Mouse (Mus musculus) cerebellum, postnatal 36 days (tissue): ENCODE measurements around the gene Wdr31.
A peak's percentile ranks its signal among the peaks of the same experiment; 100 is the strongest.

Experiments used
- DNase-seq, 2 experiments: peaks; one replicate each; pipeline ENCODE4 v3.0.0; 2021 to 2022; ENCODE audit warnings: mixed read lengths in 2 of 2

Wdr31 gene

DNA sequence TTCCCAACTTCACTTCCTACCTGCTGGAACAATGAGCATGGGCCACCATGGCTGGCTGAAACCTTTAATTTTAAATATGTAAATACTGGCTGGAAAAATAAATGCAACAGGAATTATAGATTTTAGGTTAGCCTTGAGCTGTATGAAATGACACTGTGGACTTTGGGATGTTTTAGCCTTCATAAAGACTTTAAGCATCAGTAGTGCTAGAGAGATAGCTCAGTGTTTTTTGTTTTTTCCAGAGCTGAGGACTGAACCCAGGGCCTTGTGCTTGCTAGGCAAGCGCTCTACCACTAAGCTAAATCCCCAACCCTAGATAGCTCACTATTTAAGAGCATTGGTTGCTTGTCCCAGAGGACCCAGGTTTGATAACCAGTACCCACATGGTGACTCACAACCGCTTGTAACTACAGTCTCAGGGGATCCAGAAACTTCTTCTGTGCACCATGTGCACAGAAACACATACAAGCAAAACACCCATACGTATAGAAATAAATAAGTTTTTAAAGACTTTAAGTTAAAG lies 33.4 kb downstream of the Wdr31 start:
- DNase-seq, result no peak

DNA sequence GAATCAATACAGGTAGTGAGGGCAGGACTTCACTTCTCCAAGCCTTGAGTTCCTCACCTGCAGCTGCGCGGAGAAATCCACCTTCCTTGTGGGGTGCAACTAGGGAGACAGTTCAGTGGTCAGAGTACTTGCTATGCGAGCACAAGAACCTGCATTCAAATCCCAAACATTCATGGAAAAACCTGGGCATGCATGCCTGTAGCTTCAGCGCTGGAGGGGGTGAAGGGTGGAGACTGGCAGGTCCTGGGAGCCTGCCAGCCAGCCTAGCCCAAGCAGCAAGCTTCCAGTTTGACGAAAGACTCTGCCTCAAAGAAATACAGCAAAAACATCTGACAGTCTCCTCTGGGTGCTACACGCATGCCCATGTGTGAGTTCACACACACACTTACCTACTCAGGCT lies 35.6 kb downstream of the Wdr31 start, which contains the start of gene Rnf183:
Gene Rnf183 (minus strand): TSS at position 172 of the 400 bp plus-strand sequence.
- DNase-seq, result no peak

DNA sequence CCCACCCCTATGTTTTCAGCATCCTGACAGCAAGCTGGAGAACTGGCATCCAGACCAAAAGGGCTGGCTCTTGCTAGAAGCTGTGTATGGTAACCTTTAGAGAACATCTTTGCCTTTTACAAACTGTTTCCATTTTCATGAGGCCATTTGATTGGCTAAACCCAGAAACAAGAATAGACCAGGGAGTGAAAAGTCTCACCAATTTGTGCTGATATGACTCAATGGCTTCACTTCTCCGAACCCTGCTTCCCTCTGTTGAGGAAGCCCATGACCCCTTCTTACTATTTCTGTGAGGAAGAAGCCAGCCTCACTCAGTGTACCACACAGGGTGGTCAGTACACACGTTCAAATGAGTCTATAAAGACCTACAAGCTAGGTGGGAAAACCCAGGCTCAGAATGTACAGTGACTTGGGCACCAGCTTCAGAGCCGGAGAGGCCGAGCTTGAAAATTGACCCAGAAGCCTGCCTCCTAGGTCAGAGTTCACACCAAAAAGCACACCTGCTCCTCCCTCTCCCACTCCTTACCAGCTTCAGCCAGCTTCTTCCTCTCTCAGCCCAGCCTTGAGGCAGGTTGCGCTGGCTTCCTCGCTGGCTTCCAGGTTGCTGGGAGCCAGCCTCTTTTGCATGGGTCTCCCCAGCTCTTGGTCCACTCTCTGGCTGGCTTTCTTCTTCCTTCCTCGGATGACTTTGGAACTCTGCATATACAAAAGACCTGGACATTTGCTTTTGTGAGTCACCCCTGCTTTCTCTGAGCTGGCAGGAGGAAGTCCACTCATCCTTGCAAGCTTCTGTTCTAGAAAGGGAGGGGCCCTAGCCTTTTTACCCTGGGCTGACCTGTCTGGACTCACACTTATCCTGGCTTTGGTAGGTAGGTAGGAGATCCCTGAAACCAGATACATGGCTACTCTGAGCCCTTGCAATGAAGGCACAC lies 36.5 kb downstream of the Wdr31 start:
- no peak for DNase-seq

DNA sequence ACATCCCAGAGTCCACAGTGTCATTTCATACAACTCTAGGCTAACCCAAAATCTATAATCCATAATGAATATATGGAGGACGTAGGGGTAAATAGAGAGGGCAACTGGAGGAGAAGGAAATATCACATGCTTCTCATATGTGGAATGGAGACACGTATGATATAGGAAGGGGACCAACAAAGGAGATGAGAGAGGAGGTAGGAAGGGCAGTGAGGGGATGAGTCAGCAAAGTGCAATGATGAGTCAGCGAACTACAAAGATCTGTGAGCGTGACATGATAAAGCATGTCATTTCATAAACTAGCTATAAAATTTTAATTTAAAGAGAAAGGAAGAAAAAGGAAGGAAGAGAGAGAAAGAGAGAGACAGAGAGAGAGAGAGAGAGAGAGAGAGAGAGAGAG lies 39.2 kb downstream of the Wdr31 start:
- no peak for DNase-seq

DNA sequence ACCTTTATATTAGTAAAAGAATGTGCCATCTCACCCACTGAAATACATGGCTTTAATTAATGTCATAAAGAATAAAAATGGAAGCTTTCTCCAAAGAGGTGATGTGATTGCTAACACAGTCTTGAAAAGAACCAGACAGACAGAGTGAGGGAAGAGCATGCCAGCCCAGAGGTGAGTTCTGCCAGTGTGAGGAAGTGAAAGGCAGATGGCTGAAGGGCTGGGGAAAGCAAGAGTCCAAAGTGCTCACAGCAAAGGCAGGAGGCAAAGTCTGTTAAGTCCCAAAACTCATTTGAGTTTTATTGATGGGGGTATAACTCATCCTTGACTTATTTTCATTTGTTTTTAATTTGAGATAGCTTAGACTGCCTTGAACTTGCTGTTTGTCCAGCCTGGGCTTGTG lies 40.0 kb downstream of the Wdr31 start:
- DNase-seq, result no peak

DNA sequence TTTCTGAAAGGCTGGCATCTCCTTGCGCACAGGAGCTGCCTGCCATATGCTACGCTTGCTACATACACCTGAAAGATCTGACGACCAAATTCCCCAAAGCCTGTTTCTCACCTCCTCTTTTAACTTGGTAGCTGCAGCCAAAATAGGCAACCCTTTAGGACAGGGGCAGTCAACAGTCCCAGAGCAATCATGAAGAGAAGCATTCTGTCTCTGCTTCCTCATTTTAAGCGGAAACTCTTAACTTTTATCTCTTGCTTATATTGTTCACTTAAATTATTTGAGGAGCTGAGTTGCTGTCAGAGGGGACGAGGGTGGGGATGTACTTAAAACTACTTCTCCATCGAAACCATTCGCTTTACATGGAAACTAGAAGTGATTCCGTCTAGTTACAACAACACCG lies 41.1 kb downstream of the Wdr31 start:
- no peak for DNase-seq

DNA sequence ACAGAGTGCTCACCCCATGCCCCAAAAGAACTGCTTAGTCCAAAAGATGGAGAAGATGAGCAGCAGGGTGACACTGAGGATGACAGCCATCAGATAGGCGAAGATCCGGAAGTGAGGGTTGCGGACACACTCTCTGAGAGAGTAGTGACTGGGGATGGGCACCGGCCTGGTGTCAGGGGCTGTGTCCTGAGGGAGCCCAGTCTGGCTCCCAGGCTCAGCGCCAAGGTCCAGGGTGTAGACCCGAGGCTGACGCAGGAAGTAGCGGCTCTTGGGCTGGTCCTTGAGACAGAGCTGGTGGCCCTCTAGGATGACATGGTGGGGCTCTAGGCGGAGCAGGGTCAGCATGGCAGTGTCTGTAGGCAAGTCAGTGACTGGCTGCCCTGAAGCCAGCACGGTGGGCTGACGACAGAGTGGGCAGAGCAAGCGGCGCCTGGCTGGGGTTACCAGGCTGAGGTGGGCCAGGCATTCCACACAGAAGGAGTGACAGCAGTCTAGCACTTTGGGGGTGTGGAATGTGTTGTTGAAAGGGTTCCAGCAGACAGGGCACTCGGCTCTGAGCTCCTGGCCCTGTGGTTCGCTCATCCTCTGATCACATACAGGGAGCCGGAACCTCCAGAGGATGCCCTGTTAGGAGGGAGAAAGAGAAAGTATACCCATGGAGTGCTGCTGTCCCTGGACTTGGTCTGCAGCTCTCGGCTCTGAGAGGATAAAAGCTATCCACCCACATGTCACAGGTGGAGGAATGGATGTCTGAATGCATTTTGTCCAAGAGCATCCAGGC lies 42.5 kb downstream of the Wdr31 start:
- DNase-seq, result peak in 1 of 2 experiments; percentile 11

DNA sequence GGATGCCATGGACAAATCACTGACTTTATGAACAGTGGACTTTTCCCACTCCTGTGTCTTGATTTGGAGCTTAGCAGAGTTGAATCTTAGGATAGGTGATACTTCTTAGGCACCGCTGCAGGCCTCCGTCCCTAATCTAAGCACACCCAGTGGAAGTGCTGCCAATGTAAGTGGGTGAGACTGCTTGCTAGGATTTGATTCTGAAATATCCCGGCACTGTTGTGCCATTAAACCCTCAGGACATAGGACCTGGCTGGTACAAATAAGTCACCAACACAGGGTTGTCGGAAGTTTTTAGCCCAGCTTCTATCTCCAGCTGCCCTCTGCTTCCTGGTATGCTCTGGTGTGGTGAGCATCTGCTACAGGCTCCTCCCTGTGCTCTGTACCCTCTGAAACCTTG lies 44.8 kb downstream of the Wdr31 start:
- DNase-seq, result no peak

DNA sequence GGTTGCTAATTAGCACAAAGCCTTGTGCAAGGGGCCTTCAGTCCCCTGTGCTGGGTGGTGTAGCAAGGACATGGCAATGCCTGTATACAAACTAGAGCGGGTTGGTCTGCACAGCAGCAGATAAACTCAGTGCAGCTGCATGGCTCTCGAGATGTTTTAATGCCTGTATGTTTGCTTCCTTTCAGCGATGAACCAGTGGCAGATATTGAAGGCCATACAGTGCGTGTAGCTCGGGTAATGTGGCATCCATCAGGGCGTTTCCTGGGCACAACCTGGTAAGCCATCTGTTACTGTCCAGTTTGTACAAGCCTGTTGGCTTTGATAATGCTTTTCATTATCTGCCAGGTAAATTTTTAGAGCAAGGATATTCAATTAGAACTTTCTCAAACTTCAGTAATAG lies 51.6 kb downstream of the Wdr31 start:
- peak; percentile 59 to 66 for DNase-seq

DNA sequence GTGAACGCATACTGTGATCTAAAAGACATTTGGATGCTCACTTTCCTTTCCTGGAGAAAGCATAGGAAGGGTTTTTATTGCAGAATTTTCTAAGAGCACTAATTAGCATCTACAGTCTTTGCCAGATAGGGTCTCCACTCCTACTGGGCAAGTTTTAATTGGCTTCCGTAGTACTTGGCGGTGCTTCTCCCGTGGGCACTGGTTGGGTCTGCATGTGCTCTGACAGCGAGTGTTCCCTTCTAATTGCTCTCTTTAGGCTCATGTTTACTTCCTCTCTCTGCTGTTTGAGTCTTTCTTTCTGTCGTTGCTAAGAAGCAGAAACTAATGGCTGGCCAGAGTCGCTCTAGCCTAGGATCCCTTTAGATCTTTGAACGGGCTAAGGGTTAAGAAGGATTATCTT lies 52.2 kb downstream of the Wdr31 start:
- DNase-seq, result no peak

DNA sequence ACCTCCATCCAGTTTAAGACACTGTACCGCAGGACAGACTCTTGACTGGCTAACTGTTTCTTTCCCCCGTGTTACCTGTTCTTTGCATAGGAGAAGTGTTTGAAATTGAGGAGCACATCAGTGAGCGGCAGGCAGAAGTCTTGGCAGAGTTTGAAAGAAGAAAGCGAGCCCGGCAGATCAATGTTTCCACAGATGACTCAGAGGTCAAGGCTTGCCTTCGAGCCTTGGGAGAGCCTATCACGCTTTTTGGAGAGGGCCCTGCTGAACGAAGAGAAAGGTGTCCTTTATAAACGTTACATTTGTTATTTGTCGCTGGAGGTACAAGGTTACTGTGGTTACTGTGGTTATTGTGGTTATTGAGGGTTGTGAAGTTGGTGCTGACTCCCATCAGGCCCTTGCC lies 59.1 kb downstream of the Wdr31 start:
- no peak for DNase-seq

DNA sequence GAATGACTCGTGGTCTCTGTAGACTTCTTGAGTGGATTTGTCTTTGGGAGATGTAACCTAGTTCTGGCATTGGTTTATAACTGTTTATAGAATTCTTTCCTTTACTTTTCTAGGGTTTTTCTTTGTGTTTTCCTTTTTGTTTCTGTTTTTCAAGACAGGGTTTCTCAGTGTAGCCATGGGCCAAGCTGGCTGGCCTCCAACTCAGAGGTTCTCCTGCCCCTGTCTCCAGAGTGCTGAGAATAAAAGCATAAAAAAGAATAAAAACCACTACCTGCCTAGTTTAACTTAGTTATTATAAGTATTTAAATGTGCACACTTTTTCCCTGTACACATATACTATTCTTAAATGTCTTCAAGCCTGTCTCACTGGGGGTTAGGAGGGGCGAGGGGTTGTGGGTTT lies 60.4 kb downstream of the Wdr31 start:
- no peak for DNase-seq

DNA sequence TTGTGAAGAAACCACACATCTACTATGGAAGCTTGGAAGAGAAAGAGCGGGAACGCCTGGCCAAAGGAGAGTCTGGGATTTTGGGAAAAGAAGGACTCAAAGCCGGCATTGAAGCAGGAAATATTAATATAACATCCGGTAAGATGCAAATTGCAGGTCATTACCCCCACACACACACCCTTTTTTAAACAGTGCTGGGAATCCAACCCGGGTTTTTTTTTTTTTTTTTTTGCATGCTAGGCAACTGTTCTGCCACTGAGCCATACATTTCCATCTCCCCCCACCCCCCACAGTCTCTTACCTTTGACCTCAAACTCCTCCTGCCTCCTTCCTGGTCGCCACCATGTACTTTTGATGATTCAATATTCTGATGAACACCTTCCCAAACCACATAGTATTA lies 61.1 kb downstream of the Wdr31 start:
- DNase-seq, result no peak

DNA sequence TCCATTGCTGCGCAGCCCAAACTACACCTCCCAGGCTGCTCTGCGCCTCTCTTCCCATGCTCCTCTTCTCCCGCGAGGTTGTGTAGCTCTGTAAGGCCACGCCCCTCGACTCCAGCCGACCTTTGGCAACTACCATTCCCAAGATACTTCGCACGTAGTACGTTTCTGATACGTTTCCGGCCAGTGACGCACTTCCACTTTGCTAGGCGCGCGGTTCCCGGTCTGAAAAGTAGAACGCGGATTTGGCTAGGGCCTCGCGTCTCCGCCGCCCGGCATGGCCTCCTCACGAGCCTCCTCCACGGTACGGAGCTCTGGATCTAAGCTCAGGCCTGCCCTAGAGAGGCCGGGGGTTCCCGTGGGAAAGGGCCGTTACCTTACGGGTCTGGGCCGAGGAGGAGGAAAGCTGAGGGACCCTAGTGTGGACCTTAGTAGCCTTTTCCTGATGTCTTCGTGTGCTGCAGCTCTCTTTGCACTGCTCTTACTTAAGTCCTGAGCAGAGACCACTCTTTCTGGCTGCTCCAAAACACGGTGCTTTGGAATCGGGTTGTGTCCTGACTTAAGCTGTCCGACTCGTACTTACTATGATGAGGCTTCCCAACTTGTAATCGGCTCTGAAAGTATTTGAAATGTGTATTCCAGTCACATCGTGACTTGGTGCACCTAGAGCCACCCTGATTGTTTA lies 62.0 kb downstream of the Wdr31 start, which contains the start of the genes Cdc26 and Prpf4:
Gene Cdc26 (minus strand): TSS at position 42 of the 682 bp plus-strand sequence.
Gene Prpf4 (plus strand): TSS at position 197 of the 682 bp plus-strand sequence.
- DNase-seq, result peak; percentile 96 to 97

DNA sequence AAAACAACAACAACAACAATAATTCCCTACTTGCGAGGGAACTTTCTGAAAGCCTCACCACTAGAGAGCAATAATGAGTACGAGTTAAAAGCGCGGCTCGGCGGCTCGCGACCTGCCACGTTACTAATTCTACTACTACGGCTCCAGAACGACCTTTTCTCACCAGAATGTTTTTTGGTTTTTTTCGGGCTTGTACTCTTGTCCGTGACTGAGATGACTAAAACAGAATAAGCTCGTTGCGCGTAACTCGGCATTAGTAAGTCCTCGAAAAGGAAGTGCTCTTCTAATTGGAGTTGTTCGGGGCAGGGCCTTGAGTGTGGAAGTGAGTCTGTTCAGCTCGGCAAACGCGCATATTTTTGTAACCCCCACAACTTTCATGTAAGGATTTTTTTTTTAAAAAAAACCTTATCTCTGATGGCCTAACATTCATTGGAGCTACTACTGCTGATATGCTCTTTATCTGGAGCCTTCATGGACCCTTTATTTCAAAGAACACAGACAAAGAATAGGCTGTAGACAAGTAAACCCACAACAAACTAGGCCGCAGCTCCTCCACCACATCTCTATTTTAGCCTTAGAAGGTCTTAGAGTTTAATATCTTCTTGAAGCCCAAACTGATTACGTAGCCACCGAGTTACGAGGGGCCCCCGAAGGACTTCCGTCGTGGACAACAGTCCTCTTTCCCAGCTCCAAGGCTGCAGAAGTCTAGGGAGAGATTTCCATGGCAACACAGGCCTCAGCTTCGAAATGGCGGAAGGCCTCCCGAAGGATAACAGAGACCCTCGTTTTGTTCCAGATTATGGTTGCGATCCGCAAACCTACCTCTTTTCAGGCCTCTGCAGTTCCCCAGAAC lies 62.7 kb downstream of the Wdr31 start:
- peak; percentile 48 to 56 for DNase-seq

DNA sequence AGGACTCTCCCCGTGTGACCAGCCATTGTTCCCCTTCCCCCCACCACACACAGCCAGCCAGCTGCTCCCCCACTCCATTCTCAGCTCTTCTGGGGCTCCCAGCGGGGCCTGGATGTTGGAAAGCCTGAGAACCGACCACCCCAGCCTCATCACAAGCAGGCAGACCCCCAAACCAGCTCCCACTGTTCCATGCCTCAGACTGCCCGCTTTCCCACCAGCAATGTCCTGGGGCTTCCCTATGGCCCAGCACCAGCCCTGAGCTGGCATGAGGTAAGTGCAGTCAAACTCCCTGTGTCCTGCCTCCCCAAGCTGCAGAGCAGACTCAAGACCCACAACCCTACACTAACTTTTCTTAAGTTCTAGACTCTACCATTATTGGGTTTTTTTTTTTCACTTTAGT lies 64.6 kb downstream of the Wdr31 start:
- no peak for DNase-seq

DNA sequence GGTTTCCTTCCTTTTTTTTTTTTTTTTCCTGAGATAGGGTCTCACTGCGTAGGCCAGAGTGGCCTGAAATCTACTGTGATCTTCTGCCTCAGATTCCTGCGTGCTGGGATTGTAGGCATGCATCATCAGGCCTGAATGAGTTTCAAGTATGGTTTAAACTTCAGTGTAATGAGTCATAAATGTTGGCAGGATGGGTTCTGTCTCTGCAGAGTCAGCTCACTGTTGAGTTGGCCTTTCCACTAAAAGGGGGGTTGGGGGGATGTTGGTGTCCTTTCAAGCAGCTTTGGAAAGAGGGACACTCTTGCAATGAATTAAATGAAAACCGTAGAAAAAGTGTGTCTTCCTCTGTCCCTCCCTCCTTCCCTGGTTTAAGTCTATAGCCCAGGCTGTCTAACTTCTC lies 71.7 kb downstream of the Wdr31 start:
- DNase-seq, result no peak
